Comparison of ENCODE assay signal across 19 mouse cellular contexts in genomic region chr17:79029226-79029625, GRCm38 (mm10).
"Had no signal": no experiment of that assay in that cellular context is flagged by ENCODE, and none has a peak within 500 bp of the region (broad histone marks: within the 10 kb centered on the region; RNA-seq: fewer than 3 reads in every experiment).

No protein-coding gene starts in this region.

- H3K4me2 ChIP-seq: liver, embryonic 15.5 days; lung, embryonic 14.5 days; midbrain, embryonic 13.5 days; midbrain, embryonic 15.5 days; neural tube, embryonic 13.5 days; neural tube, embryonic 15.5 days had no signal

- H3K36me3 ChIP-seq: liver, embryonic 15.5 days; midbrain, embryonic 10.5 days; midbrain, embryonic 13.5 days; midbrain, embryonic 15.5 days; neural tube, embryonic 13.5 days; neural tube, embryonic 15.5 days had no signal

- H3K27ac ChIP-seq: liver, embryonic 15.5 days; midbrain, embryonic 10.5 days; midbrain, embryonic 13.5 days; midbrain, embryonic 15.5 days; neural tube, embryonic 13.5 days; neural tube, embryonic 15.5 days had no signal

- H3K9ac ChIP-seq: liver, embryonic 15.5 days; lung, embryonic 14.5 days; midbrain, embryonic 13.5 days; midbrain, embryonic 15.5 days; neural tube, embryonic 13.5 days; neural tube, embryonic 15.5 days had no signal

- H3K9me3 ChIP-seq: liver, embryonic 15.5 days; midbrain, embryonic 10.5 days; midbrain, embryonic 13.5 days; midbrain, embryonic 15.5 days; neural tube, embryonic 13.5 days; neural tube, embryonic 15.5 days had no signal

- H3K4me3 ChIP-seq: liver, embryonic 15.5 days; midbrain, embryonic 10.5 days; midbrain, embryonic 13.5 days; midbrain, embryonic 15.5 days; myocyte; neural tube, embryonic 13.5 days; neural tube, embryonic 15.5 days had no signal

- H3K27me3 ChIP-seq: liver, embryonic 15.5 days; midbrain, embryonic 13.5 days; midbrain, embryonic 15.5 days; neural tube, embryonic 15.5 days had no signal

- ATAC-seq: midbrain, embryonic 13.5 days; midbrain, embryonic 15.5 days had no signal

- DNase-seq: lung, adult 18-20 months; lung, embryonic 14.5 days; lung, postnatal 10 days; lung, postnatal 4 days; retina, postnatal 1 day; right cerebral cortex, adult 18-20 months; right cerebral cortex, postnatal 25 days; right cerebral cortex, postnatal 4 days; spleen, adult 18-20 months; thymus, adult 18-20 months; thymus, postnatal 14 days; thymus, postnatal 36 days had no signal

- H3K4me1 ChIP-seq: liver, embryonic 15.5 days; midbrain, embryonic 10.5 days; midbrain, embryonic 13.5 days; midbrain, embryonic 15.5 days; neural tube, embryonic 13.5 days; neural tube, embryonic 15.5 days had no signal
